Mouse (Mus musculus) monocyte, adult 5-6 weeks (primary cell): ENCODE data around the gene Ubap1. TPM values are rescaled to one million over a fixed set of nuclear protein-coding genes. Genes with fewer than 3 reads are reported as not detected.

Source experiments
- ATAC-seq: fragments of 153-309, 156-312 bp; replicated peaks from 2 replicates; pipeline ENCODE4 v1.8.0; 2017; ENCODE audit warnings: mild to moderate bottlenecking; ENCODE audit not compliant: low TSS enrichment, insufficient number of reproducible peaks, severe bottlenecking, poor library complexity, low FRiP score
- total RNA-seq: library from RNA; stranded (forward); fragments of 200-1000, 200-491, 200-594 nt; gene quantifications from 3 replicates; pipeline ENCODE4 v1.2.3, GENCODE M21; 2017

The Ubap1 gene
- total RNA-seq, 1 experiment from 2014 or later = 70.9 TPM

GRCm38 (mm10) chr4:41349199-41349591 is 399 bp downstream of the Ubap1 start:
- ATAC-seq = peak; percentile 25; the same call in 1 of the 2 replicates

GRCm38 (mm10) chr4:41352758-41353157 is 4.0 kb downstream of the Ubap1 start:
- no peak for ATAC-seq

DNA sequence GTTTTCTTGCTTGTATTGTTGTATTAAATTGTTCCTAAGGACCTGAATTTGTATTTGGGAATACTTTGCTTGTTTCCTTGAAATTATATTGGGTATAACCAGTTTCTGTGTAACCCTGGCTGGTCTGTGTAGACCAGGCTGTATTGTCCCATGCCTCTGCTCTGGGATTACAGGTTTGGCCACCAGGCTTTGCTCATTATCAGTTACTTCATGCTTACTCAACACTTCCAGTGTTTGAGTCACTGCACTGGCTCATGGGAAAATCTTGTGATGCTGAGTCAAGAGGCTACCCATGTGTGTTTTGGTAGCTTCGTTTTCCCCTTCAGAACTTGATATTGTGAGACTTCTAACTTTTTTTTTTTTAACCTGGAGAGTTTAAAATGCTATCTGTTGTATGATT is 4.5 kb downstream of the Ubap1 start:
- ATAC-seq = no peak

- no peak for ATAC-seq
Observed at GRCm38 (mm10) chr4:41357154-41357553, 8.4 kb downstream of the Ubap1 start.

GRCm38 (mm10) chr4:41358669-41359068 is 9.9 kb downstream of the Ubap1 start:
- ATAC-seq = peak; percentile 42; the same call in 1 of the 2 replicates

DNA sequence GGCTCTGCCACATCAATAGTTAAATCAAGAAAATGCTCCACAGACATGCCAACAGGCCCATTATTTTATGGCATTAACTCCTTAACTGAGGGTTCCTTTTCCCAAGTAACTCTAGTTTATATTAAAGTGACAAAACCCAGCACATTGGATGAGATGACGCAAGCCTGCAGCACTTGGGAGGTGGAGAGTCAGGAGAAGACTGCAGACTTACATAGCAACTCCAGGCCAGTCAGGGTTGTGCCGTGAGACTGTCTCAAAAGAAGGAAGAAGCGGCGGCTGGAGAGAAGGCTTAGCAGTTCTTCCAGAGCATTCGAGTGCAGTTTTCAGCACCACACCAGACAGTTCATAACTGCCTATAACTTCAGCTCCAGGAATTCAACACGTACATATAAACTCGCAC is 10.6 kb downstream of the Ubap1 start:
- ATAC-seq = no peak

GRCm38 (mm10) chr4:41361059-41361458 is 12.3 kb downstream of the Ubap1 start:
- peak; percentile 51 for ATAC-seq

- peak; percentile 98 for ATAC-seq
Observed at GRCm38 (mm10) chr4:41368198-41368597, 19.4 kb downstream of the Ubap1 start.

DNA sequence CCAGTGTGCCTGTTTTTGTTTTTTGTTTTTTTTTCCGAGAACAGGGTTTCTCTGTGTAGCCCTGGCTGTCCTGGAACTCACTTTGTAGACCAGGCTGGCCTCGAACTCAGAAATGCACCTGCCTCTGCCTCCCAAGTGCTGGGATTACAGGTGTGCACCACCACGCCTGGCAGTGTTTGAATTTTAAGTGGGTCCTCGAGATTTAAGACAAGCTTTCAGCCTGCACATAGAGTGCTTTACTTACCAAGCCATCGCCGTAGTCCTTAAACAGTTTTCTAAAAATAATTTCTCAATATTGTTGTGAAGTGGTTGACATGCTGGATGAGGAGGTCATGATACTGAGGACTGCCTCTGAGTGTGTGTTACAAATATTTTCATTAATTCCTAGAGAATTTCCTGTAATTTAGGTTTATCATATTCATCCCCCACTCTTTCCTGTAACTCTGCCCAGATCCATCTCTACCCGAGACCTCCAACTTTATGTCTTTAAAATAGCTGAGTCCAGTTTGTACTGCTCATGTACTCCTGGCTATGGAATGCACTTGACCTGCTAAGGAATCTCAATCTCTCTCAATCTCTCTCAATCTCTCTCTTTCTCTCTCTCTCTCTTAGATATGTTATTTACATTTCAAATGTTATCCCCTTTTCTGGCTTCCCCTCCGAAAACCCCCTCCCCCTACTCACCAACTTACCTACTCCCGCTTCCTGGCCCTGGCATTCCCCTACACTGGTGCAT is 21.1 kb downstream of the Ubap1 start:
- no peak for ATAC-seq

GRCm38 (mm10) chr4:41377567-41377966 is 28.8 kb downstream of the Ubap1 start:
- peak; percentile 88 for ATAC-seq

DNA sequence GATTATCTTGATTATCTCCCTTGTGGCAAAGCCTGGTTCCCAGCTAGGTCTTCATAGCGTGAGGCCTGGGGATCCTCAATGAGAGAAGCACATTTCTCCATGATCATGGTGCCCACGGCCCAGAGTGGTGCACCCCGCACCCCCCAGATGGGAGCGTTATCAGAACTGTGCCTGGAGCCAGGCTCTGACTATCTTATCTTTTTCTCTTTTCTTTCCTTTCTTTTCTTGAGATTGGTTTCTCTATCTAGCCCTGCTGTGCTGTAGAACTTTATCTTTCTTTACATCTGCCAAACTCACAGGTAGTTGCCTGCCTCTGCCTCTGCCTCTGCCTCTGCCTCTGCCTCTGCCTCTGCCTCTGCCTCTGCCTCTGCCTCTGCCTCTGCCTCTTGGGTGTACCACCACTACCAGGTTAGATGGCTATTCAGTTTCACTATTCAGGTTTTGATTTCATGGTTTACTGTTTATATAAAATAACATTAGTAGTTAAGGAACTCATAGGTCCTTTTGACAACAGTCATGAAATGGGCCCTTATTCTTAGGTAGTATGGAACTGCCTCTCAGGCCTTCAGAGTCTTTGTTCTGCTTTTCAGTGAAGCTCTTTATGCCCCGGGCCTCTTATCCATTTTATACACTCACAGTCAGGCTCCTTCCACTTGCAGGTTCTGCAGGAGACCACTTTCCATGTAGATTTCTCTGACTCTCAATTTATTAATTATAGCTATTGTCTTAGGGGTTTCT is 32.6 kb downstream of the Ubap1 start:
- no peak for ATAC-seq

GRCm38 (mm10) chr4:41386412-41386975 is 37.7 kb downstream of the Ubap1 start:
- no peak for ATAC-seq

DNA sequence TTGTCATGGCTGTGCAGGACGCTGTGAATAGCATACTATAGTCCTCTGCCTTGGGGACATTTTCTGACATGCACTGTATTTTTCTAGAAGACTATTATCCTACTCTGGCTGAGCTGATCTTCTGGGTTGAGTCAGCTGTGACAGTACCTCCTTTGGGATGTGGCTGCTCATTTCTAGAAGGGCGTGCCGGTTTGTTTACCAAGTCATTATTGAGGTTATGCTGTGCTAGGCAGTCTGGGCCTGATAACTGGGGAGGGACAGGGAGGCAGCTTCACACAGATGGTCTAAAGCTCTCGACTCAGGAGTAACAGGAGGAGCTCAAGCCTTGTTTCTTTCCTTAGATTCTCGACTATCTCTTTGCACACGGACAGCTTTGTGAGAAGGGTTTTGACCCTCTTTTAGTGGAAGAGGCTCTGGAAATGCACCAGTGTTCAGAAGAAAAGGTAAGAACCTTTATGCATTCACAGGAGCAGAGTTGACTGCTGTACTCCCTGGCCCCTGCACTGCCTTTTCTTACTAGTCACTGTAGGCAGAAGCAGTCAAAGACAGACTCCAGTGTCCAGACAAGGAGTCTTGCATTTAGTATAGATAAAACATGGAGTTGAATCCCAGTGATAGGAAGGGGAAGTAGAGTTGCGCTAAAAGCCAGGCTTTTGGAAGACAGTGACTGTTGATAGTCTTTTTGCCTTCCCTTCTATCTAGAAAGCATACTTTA is 39.1 kb downstream of the Ubap1 start:
- no peak for ATAC-seq

DNA sequence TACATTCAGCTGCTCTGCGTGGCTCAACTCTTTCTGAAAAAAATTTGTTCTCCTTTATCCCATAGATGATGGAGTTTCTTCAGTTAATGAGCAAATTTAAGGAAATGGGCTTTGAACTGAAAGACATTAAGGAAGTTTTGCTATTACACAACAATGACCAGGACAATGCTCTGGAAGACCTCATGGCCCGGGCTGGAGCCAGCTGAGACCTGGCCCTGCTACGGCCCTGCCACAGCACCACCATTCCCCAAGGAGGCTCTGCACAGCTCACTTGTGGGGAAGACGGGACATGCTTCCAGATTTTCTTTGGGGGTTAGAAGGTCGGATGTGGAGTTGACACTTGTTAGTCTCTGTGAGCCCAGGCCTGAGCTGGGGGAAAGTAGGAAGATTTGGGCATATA is 39.8 kb downstream of the Ubap1 start:
- ATAC-seq = no peak

DNA sequence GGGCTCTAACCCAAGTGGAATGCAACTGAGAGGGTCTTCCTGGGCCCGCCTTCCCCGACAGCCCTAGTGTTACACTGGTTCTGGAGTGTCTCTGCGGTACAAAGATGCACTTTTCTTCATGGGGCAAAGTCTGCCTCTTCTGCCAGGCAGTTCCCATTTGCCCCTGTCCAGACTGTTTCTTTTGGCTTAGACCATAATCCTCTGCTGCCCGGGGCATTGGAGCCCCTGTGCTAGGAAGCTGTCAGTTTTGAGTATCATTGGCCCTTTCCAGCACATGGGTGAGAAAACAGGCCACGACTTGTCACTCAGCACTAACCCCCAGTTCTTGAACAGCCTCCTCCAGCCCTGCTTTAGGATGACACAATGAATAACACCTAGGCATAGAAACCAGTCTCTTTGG is 40.4 kb downstream of the Ubap1 start:
- no peak for ATAC-seq

GRCm38 (mm10) chr4:41390122-41390521 is 41.3 kb downstream of the Ubap1 start:
- ATAC-seq = peak; percentile 57; the same call in 1 of the 2 replicates

DNA sequence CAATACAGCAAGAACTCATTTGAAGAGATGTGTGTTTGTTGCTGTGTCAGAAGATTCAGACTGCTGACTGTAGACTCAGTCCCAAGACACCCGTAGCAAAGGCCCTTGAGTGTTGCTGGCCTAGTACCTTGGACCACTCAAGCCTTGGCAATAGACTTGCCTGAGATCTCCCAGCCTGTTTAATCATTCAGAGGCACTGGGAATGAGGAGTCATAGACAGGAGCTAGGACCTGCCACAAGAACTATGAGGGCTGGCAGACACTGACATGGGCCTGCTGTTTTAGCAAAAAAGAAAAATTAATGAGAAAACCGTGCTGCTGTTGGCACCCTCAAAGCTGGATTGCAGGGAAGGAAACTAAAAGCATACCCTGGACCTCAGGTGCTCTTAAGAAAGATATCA is 42.2 kb downstream of the Ubap1 start:
- no peak for ATAC-seq

DNA sequence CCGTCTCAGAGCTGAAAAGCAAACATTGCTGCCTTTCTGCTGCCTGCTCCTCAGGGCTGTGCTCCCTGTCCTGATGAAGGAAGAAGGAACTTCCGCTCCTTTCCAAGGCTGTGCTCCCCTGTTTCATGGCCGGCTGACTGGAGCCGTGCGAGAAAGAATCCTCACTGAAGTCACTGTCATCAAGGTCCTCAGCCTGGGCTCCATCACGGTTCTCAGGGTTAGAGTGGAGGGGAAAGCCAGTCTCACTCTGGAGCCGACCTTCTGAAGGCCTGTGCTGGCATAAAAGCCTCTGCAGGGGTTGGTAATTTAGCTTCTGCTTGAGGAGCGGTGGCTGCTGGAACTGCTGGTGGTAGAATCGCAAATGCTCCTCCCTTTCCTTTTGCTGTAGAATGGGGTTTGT is 45.9 kb downstream of the Ubap1 start:
- no peak for ATAC-seq

DNA sequence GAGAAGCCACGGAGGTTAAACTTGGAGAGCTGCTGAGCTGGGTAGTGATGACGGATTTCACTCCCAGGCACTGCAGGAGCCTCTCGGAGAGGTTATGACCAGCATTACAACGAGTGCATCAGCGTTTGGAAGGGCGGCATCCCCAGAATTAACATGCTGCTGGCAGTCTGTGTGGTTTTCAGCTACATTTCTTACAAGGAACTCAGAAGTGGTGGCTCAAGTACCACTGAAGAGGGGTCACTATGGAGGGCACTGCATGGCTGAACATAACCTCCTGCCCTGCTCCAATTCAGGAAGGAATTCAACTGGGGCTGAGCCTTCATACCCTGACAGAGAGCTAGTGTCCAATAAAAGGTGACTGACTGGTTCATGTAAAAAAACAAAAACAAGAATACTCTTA is 49.6 kb downstream of the Ubap1 start:
- ATAC-seq = no peak
